In genomic region chr6:149184007-149184406, GRCm38 (mm10) we compare ENCODE assay signal across 39 mouse cellular contexts. TPM values are rescaled to one million over a fixed set of nuclear protein-coding genes. Genes with fewer than 3 reads are reported as not detected.
"Had no signal": no experiment of that assay in that cellular context is flagged by ENCODE, and none has a peak within 500 bp of the region (broad histone marks: within the 10 kb centered on the region; RNA-seq: fewer than 3 reads in every experiment).

No protein-coding gene starts in this region.

- H3K27me3 ChIP-seq: heart, embryonic 12.5 days; hindbrain, embryonic 13.5 days; hindbrain, embryonic 15.5 days; limb, embryonic 12.5 days; liver, embryonic 15.5 days had no signal

- ATAC-seq: hindbrain, postnatal 0 days; intestine, postnatal 0 days had no signal

- H3K4me2 ChIP-seq: heart, embryonic 12.5 days; hindbrain, embryonic 13.5 days; hindbrain, embryonic 15.5 days; limb, embryonic 12.5 days; liver, embryonic 15.5 days had no signal

- H3K9ac ChIP-seq: heart, embryonic 12.5 days; hindbrain, embryonic 13.5 days; hindbrain, embryonic 15.5 days; limb, embryonic 12.5 days; liver, embryonic 15.5 days had no signal

- H3K9me3 ChIP-seq: limb, embryonic 10.5 days; liver, embryonic 15.5 days had no signal

- H3K27ac ChIP-seq: heart, embryonic 10.5 days; hindbrain, embryonic 13.5 days; hindbrain, embryonic 15.5 days; hindbrain, postnatal 0 days; layer of hippocampus, adult 2 months; limb, embryonic 10.5 days; limb, embryonic 12.5 days; liver, embryonic 15.5 days had no signal

- DNase-seq: gastrocnemius, postnatal 14 days; gastrocnemius, postnatal 36 days; heart, adult 18-20 months; heart, postnatal 14 days; heart, postnatal 36 days; kidney, adult 18-20 months; kidney, adult 8-10 months; kidney, postnatal 10 days; kidney, postnatal 25 days; kidney, postnatal 4 days; layer of hippocampus, adult 9-11 months; layer of hippocampus, postnatal 36 days had no signal

- H3K4me3 ChIP-seq: heart, embryonic 10.5 days; heart, embryonic 12.5 days; hindbrain, embryonic 13.5 days; hindbrain, embryonic 15.5 days; layer of hippocampus, adult 2 months; limb, embryonic 10.5 days; limb, embryonic 12.5 days; liver, embryonic 15.5 days had no signal

RNA-seq across cellular contexts. Expression of gene Gm10203, which starts 54.0 kb away (rescaled TPM):
- total RNA-seq: gastrocnemius, adult 18-20 months; gastrocnemius, adult 8-10 months; gastrocnemius, postnatal 14 days; gastrocnemius, postnatal 36 days; heart, adult 18-20 months; heart, adult 8-10 months; heart, postnatal 14 days; heart, postnatal 36 days; hematopoietic stem cell, adult 5-6 weeks; hindbrain, postnatal 0 days; layer of hippocampus, adult 2 months; layer of hippocampus, postnatal 14 days; layer of hippocampus, postnatal 36 days; left cerebral cortex, adult 18-20 months; left cerebral cortex, postnatal 14 days; left cerebral cortex, postnatal 36 days; liver, adult 2 months had no signal
- polyA plus RNA-seq: gonadal fat pad, adult 2 months; heart, embryonic 10.5 days; heart, embryonic 12.5 days; heart, embryonic 14.5 days; heart, embryonic 16.5 days; hindbrain, embryonic 11.5 days; hindbrain, embryonic 13.5 days; hindbrain, embryonic 15.5 days; hindbrain, postnatal 0 days; intestine, embryonic 14.5 days; intestine, postnatal 0 days; kidney, embryonic 14.5 days; kidney, embryonic 16.5 days; limb, embryonic 10.5 days; limb, embryonic 12.5 days; limb, embryonic 14.5 days; liver, adult 2 months; liver, embryonic 15.5 days had no signal
